Mouse (Mus musculus) spleen, adult 2 months (tissue): ENCODE results near the gene Fcf1.

Experiments used
- CTCF ChIP-seq: fragments of 200-500 bp; IDR thresholded peaks from 2 replicates; pipeline ENCODE4 v1.5.1; 2011; ENCODE audit warnings: mild to moderate bottlenecking, inconsistent platforms; ENCODE audit not compliant: insufficient read depth, insufficient read length, insufficient replicate concordance; ENCODE audit errors: extremely low read depth
- POLR2A ChIP-seq: fragments of 200-500 bp; IDR thresholded peaks from 2 replicates; pipeline ENCODE4 v1.6.1; 2011; ENCODE audit warnings: low read depth, low read length, inconsistent platforms

DNA sequence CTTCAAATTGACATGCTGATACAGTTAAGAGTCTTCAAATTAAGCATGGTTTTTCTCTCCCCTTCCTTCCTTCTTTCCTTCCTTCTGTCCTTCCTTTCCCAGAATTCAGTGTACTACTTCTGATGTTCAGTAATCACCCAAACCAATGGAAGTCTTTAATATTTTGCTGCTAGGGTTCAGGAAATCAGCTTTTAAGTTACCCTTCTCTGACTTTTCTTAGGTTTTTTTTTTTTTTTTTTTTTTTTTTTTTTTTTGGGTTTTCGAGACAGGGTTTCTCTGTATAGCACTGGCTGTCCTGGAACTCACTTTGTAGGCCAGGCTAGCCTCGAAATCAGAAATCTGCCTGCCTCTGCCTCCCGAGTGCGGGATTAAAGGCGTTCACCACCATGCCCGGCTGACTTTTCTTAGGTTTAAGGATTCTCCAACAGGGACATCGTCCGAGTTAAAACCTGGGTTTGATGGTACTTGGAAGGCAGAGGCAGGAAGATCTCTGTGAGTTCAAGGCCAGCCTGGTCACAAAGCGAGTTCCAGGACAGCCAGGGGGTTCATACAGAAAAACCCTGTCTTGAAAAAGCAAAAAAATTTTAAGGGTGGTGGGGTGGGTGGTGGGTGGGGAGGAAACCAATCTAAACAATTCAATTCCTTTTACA, 24.5 kb downstream of the Fcf1 start:
- no peak for TF ChIP-seq CTCF
- no peak for TF ChIP-seq POLR2A
